In genomic region chr5:103364791-103365699, GRCm38 (mm10) we compare ENCODE assay signal across 12 mouse cellular contexts. TPM values are rescaled to one million over a fixed set of nuclear protein-coding genes. Genes with fewer than 3 reads are reported as not detected.
A peak's percentile ranks its signal among the peaks of the same experiment; 100 is the strongest.
DNase-seq lines count a peak whose midpoint lies in the region; ATAC-seq and TF ChIP-seq lines count a peak whose summit lies in the region.
"Had no signal": no experiment of that assay in that cellular context is flagged by ENCODE, and none has a peak within 500 bp of the region (broad histone marks: within the 10 kb centered on the region; RNA-seq: fewer than 3 reads in every experiment).

No protein-coding gene starts in this region.

- H3K27me3 ChIP-seq in heart, embryonic 10.5 days (ENCODE audit: insufficient read depth, poor library complexity, severe bottlenecking): no peaks in the 10 kb centered on the region
- no peaks in the 10 kb centered on the region for H3K27me3 ChIP-seq in liver, postnatal 0 days (ENCODE audit: insufficient read depth, low read length)
- H3K27me3 ChIP-seq: embryonic facial prominence, embryonic 12.5 days; neural tube, embryonic 12.5 days had no signal

- TF ChIP-seq EP300 in liver, postnatal 0 days (IDR thresholded peaks at IDR 0.05; ENCODE audit: low read depth): no peak

- peak overlapping the region; percentile 15; the same call in 1 of the 2 replicates for H3K4me3 ChIP-seq in heart, embryonic 10.5 days
- H3K4me3 ChIP-seq in liver, postnatal 0 days (ENCODE audit: low read depth, low read length): no peak overlapping the region
- H3K4me3 ChIP-seq: embryonic facial prominence, embryonic 12.5 days; neural tube, embryonic 12.5 days had no signal

- H3K36me3 ChIP-seq in heart, embryonic 10.5 days: no peaks in the 10 kb centered on the region; the same call in 1 of the 2 replicates
- H3K36me3 ChIP-seq in liver, postnatal 0 days (replicated peaks; ENCODE audit: insufficient read depth, low read length): no peaks in the 10 kb centered on the region
- H3K36me3 ChIP-seq: embryonic facial prominence, embryonic 12.5 days; neural tube, embryonic 12.5 days had no signal

- no peak for DNase-seq in heart, embryonic 10.5 days (ENCODE audit: low spot score)
- no peak for DNase-seq in heart, adult 8-10 months (ENCODE audit: low spot score)
- DNase-seq in brain, adult 2 months (ENCODE audit: low read depth, low spot score): peak; percentile 8
- peak; percentile 92 for DNase-seq in kidney, adult 9 months
- DNase-seq in lung, postnatal 14 days: peak; percentile 52
- DNase-seq in adrenal gland, adult 8-10 months: no peak
- DNase-seq in liver, postnatal 0 days: no peak
- no peak for DNase-seq in testis, postnatal 10 days (ENCODE audit: low spot score)
- DNase-seq: gastrocnemius, postnatal 14 days had no signal

- WGBS in heart, embryonic 10.5 days: 69% methylated on average over 21 of the region's 21 CpGs
- WGBS in liver, postnatal 0 days (ENCODE audit: insufficient replicate concordance): 75% methylated on average over 21 of the region's 21 CpGs

- TF ChIP-seq CTCF in liver, postnatal 0 days (IDR thresholded peaks at IDR 0.05; ENCODE audit: low read depth): no peak

- no peak overlapping the region for H3K27ac ChIP-seq in heart, embryonic 10.5 days
- H3K27ac ChIP-seq in liver, postnatal 0 days (ENCODE audit: low read depth): no peak overlapping the region
- H3K27ac ChIP-seq: embryonic facial prominence, embryonic 12.5 days; macrophage; neural tube, embryonic 12.5 days had no signal

- no peak overlapping the region for H3K4me2 ChIP-seq in liver, postnatal 0 days (ENCODE audit: low read depth, low read length)
- H3K4me2 ChIP-seq: embryonic facial prominence, embryonic 12.5 days; neural tube, embryonic 12.5 days had no signal

- H3K9ac ChIP-seq in liver, postnatal 0 days (replicated peaks): no peak overlapping the region
- H3K9ac ChIP-seq: embryonic facial prominence, embryonic 12.5 days; neural tube, embryonic 12.5 days had no signal

- H3K4me1 ChIP-seq in heart, embryonic 10.5 days: peaks cover 10% of the 10 kb centered on the region
- H3K4me1 ChIP-seq in liver, postnatal 0 days (ENCODE audit: insufficient read depth): no peaks in the 10 kb centered on the region
- H3K4me1 ChIP-seq: neural tube, embryonic 12.5 days had no signal

- no peak for ATAC-seq in liver, postnatal 0 days

- 0 out of 2 replicates have a peak, but pooled peaks cover 2% of the 10 kb centered on the region for H3K9me3 ChIP-seq in heart, embryonic 10.5 days
- H3K9me3 ChIP-seq in liver, postnatal 0 days (ENCODE audit: low read length): no peaks in the 10 kb centered on the region

RNA-seq across cellular contexts. Expression of gene Ptpn13, which starts 59.9 kb away (rescaled TPM):
- polyA plus RNA-seq in heart, embryonic 10.5 days (2016; fragmentation: Nextera tagmentation; extraction: Ambion mirVana): 13.5 and 16.4 TPM in 2 replicates
- total RNA-seq in heart, adult 8-10 months (2022): 1 to 10 TPM; 4.8 to 6.8 (median 5.6) TPM
- total RNA-seq in adrenal gland, adult 8-10 months (2022): 10 to 100 TPM; 25.3 to 65.4 (median 41.0) TPM
- 0.38 and 0.43 TPM in 2 replicates for polyA plus RNA-seq in liver, postnatal 0 days (2015; fragmentation: Nextera tagmentation; extraction: Ambion mirVana)
- polyA plus RNA-seq: macrophage had no signal

Comparison
In these comparisons a context has a peak if more than half of its experiments do, and no peak if none do; other contexts are left out.
1. DNase-seq: peak in brain, adult 2 months (single experiment), kidney, adult 9 months (single experiment) and lung, postnatal 14 days (single experiment); none in heart, embryonic 10.5 days (single experiment), heart, adult 8-10 months (single experiment), adrenal gland, adult 8-10 months (single experiment), liver, postnatal 0 days (single experiment) and testis, postnatal 10 days (single experiment).